Mouse (Mus musculus) hindbrain, embryonic 13.5 days (tissue): ENCODE results near the gene Clec3b. TPM values are rescaled to one million over a fixed set of nuclear protein-coding genes. Genes with fewer than 3 reads are reported as not detected.

Source experiments
- ATAC-seq: fragments of 200-750 bp; cut with Nextera tagmentation; 2 replicates; pipeline ENCODE4 v1.8.0; 2017; ENCODE audit warnings: moderate TSS enrichment; ENCODE audit not compliant: low FRiP score
- H3K27ac ChIP-seq: fragments of 300-500 bp; sonication (generic); 2 replicates; pipeline ENCODE4 v1.5.1; 2015; ENCODE audit warnings: inconsistent platforms, mild to moderate bottlenecking, moderate library complexity
- H3K27me3 ChIP-seq: fragments of 300-500 bp; sonication (generic); 2 replicates; pipeline ENCODE4 v1.6.1; 2015; ENCODE audit warnings: mild to moderate bottlenecking, inconsistent platforms
- H3K36me3 ChIP-seq: fragments of 300-500 bp; sonication (generic); 2 replicates; pipeline ENCODE4 v1.6.1; 2015; ENCODE audit warnings: mild to moderate bottlenecking, inconsistent platforms
- H3K4me1 ChIP-seq: fragments of 300-500 bp; sonication (generic); replicated peaks from 2 replicates; pipeline ENCODE4 v1.6.1; 2015; ENCODE audit warnings: inconsistent platforms
- H3K4me2 ChIP-seq: fragments of 300-500 bp; sonication (generic); 2 replicates; pipeline ENCODE4 v1.6.1; 2015; ENCODE audit warnings: inconsistent platforms, mild to moderate bottlenecking, moderate library complexity
- H3K4me3 ChIP-seq: fragments of 300-500 bp; sonication (generic); 2 replicates; pipeline ENCODE4 v1.5.1; 2015; ENCODE audit warnings: mild to moderate bottlenecking, inconsistent platforms
- H3K9ac ChIP-seq: fragments of 300-500 bp; sonication (generic); 2 replicates; pipeline ENCODE4 v1.6.1; 2015; ENCODE audit warnings: mild to moderate bottlenecking, inconsistent platforms
- H3K9me3 ChIP-seq: fragments of 300-500 bp; sonication (generic); 2 replicates; pipeline ENCODE4 v1.6.1; 2016; ENCODE audit warnings: inconsistent platforms
- WGBS: fragments of 180-500 bp; shearing (Covaris S2); methylation state at CpG from one replicate; pipeline ENCODE4 v1.1.7; 2015; 5-methylcytosine and 5-hydroxymethylcytosine counted together
- polyA plus RNA-seq: library from polyadenylated mRNA; unstranded; fragments of >200 nt; fragmentation: Nextera tagmentation; extraction: Ambion mirVana; gene quantifications from 2 replicates; pipeline ENCODE4 v1.2.1, GENCODE M21; 2015

Gene Clec3b
- polyA plus RNA-seq, 1 experiment from 2014 or later = 0.62 TPM

DNA sequence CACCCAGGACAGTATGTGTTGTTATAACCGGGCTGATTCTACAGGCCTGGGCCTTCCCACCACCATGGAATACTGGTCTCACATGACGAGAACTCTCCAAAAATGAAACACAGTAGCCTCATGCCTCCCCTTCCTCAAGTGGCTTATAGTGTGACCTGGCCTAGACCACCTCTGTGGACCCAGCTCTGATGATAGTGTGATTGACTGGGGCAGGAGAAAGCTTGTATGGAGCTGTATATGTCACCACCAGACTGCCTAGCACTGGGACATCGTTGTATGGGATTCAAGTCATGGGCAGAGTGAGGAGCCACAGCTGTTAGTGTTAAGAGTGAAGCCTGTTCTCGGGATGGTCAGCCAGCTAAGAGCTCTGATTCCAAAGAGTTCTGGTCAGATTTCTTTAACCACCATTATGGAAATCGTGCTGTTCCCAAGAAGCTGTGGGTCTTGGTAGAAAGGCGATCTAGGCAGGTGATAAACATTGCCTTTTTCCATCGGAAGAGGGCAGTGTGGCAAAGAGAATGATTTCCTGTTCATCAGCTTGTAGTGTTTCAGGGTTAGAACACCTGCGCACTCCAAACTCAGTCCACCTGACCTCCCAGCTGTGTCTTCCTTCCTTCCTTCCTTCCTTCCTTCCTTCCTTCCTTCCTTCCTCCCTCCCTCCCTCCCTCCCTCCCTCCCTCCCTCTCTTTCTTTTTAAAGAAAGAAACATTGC lies 7.5 kb downstream of the Clec3b start:
- H3K4me1 ChIP-seq = no peaks in the 10 kb centered on the region
- no peak overlapping the region for H3K9ac ChIP-seq
- H3K4me2 ChIP-seq = no peak overlapping the region
- no peaks in the 10 kb centered on the region for H3K36me3 ChIP-seq
- WGBS = 68% methylated on average over 8 of the region's 8 CpGs
- no peak overlapping the region for H3K4me3 ChIP-seq
- no peak for ATAC-seq
- H3K9me3 ChIP-seq = no peaks in the 10 kb centered on the region
- 0 out of 2 replicates have a peak, but pooled peaks cover 8% of the 10 kb centered on the region for H3K27me3 ChIP-seq
- no peak overlapping the region for H3K27ac ChIP-seq

DNA sequence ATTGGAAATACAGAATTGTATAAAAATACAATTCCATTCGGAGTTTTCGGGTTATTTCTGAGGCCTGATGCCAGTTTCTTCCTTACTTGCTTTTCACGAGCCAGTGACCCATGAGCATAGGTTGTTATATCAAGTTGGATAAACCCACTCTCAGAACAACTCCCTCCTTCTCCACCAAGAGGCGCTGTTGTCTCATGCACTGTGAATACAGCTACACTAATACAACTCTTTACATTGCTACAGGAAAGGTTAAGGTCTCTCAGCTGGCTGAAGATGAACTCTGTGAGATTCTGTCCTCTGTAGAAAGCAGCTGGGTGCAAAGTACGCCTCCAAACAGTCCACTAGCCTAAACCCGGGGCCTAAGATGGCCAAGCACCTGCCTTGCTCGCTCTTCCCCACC lies 8.6 kb downstream of the Clec3b start:
- no peaks in the 10 kb centered on the region for H3K4me1 ChIP-seq
- no peak overlapping the region for H3K4me3 ChIP-seq
- H3K4me2 ChIP-seq = no peak overlapping the region
- no peak for ATAC-seq
- H3K9ac ChIP-seq = no peak overlapping the region
- WGBS = 65% methylated on average over 7 of the region's 7 CpGs
- H3K9me3 ChIP-seq = no peaks in the 10 kb centered on the region
- 0 out of 2 replicates have a peak, but pooled peaks cover 8% of the 10 kb centered on the region for H3K27me3 ChIP-seq
- no peak overlapping the region for H3K27ac ChIP-seq
- H3K36me3 ChIP-seq = no peaks in the 10 kb centered on the region

- peaks cover 6% of the 10 kb centered on the region for H3K4me1 ChIP-seq
- no peak overlapping the region for H3K27ac ChIP-seq
- no peak overlapping the region for H3K9ac ChIP-seq
- H3K9me3 ChIP-seq = no peaks in the 10 kb centered on the region
- no peak overlapping the region for H3K4me2 ChIP-seq
- no peaks in the 10 kb centered on the region for H3K36me3 ChIP-seq
- 0 out of 2 replicates have a peak, but pooled peaks cover 2% of the 10 kb centered on the region for H3K27me3 ChIP-seq
- no peak overlapping the region for H3K4me3 ChIP-seq
- WGBS = 77% methylated on average over 2 of the region's 2 CpGs
- no peak for ATAC-seq
Measured at GRCm38 (mm10) chr9:123161792-123162191, 11.0 kb downstream of the Clec3b start.

GRCm38 (mm10) chr9:123162985-123163694 lies 12.4 kb downstream of the Clec3b start:
- no peak overlapping the region for H3K4me2 ChIP-seq
- no peak overlapping the region for H3K27ac ChIP-seq
- no peaks in the 10 kb centered on the region for H3K9me3 ChIP-seq
- no peaks in the 10 kb centered on the region for H3K36me3 ChIP-seq
- WGBS = 88% methylated on average over 4 of the region's 4 CpGs
- ATAC-seq = no peak
- H3K4me1 ChIP-seq = peaks cover 6% of the 10 kb centered on the region
- H3K27me3 ChIP-seq = no peaks in the 10 kb centered on the region
- H3K4me3 ChIP-seq = no peak overlapping the region
- H3K9ac ChIP-seq = no peak overlapping the region

DNA sequence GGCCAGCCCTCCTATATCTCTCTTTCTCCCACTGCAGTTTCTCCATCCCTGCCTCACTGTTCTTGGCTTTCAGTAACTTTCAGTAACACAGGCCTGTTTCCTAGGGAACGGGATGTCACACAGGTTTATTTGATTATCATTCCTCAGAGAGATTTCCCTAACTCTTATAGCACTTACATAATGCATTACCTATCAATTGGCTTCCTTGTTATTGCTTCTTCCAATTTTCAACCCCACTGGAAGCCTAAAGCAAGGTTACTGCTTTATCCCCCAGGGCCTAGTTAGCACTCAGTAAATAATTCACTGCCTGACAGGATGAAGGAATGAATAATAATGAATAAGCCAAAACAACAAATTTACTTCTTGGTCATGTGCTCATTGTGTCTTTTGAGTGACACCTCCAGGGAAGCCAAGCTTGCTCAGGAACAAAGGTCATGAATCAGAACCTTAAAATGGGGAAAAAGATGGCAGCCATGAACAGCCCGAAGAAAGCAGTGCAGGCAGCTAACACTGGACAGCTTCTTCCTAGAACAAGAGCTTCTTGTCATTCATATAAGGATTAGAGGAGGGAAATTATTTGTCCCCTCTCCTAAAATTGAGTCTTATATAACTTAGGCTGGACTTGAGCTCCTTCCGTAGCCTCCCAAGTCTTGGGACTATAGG lies 15.2 kb downstream of the Clec3b start:
- H3K4me1 ChIP-seq = peaks cover 6% of the 10 kb centered on the region
- no peaks in the 10 kb centered on the region for H3K27me3 ChIP-seq
- H3K4me3 ChIP-seq = no peak overlapping the region
- H3K27ac ChIP-seq = no peak overlapping the region
- no peak overlapping the region for H3K4me2 ChIP-seq
- H3K36me3 ChIP-seq = no peaks in the 10 kb centered on the region
- H3K9ac ChIP-seq = no peak overlapping the region
- H3K9me3 ChIP-seq = no peaks in the 10 kb centered on the region
- 77% methylated on average over 3 of the region's 3 CpGs for WGBS
- ATAC-seq = no peak

- Histone ChIP-seq H3K4me1 (peaks cover 9% of the 10 kb centered on the region), H3K4me2 (no peak overlapping the region), H3K27ac (no peak overlapping the region), H3K4me3 (no peak overlapping the region), H3K9ac (no peak overlapping the region), H3K27me3 (no peaks in the 10 kb centered on the region), H3K9me3 (no peaks in the 10 kb centered on the region), H3K36me3 (no peaks in the 10 kb centered on the region)
- no peak for ATAC-seq
- 95% methylated on average over 6 of the region's 6 CpGs for WGBS
Measured at GRCm38 (mm10) chr9:123173760-123174159, 23.0 kb downstream of the Clec3b start.

- H3K27me3 ChIP-seq = no peaks in the 10 kb centered on the region
- H3K9ac ChIP-seq = no peak overlapping the region
- 33% methylated on average over 4 of the region's 4 CpGs for WGBS
- ATAC-seq = no peak
- H3K4me2 ChIP-seq = no peak overlapping the region
- no peak overlapping the region for H3K4me3 ChIP-seq
- no peaks in the 10 kb centered on the region for H3K9me3 ChIP-seq
- H3K27ac ChIP-seq = no peak overlapping the region
- no peaks in the 10 kb centered on the region for H3K36me3 ChIP-seq
- H3K4me1 ChIP-seq = peaks cover 9% of the 10 kb centered on the region
Measured at GRCm38 (mm10) chr9:123174356-123174755, 23.6 kb downstream of the Clec3b start.

DNA sequence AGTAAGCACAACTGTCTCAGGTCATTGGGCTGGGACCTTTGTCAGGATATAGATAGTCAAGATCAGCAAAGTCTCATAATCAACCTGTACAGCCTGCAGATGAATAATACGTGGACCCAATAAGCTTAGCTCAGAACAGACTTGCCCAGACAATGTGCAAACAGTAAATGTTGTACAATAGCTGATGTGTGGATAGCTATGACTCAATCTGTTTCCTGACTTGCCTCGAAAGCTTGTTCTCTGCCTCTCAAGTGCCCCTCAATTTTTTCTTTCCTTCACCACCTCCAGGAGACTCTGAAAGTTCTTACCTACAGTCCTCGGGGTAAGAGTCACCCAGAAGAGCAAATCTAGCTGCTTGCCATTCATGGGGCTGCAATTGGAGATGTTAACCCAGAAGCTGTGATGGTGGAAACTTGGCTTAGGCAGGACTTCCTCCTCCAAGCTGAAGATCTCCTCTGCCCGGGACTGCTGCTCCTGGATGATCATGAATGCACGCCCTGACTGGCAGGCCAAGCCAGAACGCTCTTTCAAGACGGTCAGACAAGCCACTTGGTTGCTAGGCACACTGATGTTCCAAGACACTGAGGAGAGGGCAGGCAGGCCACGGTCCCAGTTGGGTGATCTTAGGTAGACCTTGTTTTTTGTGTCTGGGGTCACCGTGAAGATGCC lies 26.8 kb downstream of the Clec3b start:
- WGBS = 86% methylated on average over 9 of the region's 9 CpGs
- Histone ChIP-seq H3K9me3 (no peaks in the 10 kb centered on the region), H3K4me1 (peaks cover 9% of the 10 kb centered on the region), H3K27me3 (no peaks in the 10 kb centered on the region), H3K9ac (no peak overlapping the region), H3K4me3 (no peak overlapping the region), H3K4me2 (no peak overlapping the region), H3K27ac (no peak overlapping the region), H3K36me3 (no peaks in the 10 kb centered on the region)
- no peak for ATAC-seq

DNA sequence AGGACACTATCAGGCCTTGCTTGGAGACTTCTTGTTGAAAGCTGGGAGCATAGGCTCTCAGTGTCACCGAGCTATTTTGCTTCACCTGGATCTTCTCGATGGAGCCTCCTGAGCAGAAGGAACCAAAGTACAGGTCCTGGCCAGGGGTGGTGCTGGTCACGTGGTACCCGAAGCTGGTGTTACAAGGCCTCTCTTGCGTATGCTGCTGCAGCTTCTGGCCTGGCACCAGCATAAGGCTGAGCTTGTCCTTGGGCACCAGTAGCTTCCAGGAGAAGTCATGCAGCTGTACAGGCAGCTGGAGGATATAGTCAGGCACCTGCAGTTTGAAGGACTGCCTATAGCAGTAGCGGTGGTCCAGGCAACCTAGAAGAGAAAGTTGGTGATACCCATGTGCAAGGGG lies 29.3 kb downstream of the Clec3b start:
- ATAC-seq = no peak
- 92% methylated on average over 6 of the region's 6 CpGs for WGBS
- no peak overlapping the region for H3K27ac ChIP-seq

DNA sequence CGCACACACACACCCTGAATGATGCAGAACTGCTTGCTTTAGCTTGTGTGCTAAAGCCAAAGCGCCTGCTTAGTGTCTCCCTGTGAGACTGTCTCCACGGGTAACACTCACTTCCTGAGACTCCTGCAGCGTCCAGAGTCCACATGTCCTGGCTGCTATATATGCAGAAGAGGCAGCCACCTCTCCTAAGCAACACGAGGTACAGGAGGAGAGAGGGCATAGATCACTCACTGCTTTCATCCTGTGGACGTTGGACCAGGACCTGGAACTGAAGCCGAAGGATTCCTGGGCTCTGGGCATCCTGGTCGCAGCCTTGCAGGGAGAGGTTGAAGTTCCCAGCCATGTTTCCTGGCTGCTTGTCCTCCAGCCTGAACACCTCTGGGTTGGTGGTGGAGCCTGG lies 32.5 kb downstream of the Clec3b start:
- H3K4me1 ChIP-seq = 0 out of 2 replicates have a peak, but pooled peaks cover 5% of the 10 kb centered on the region
- no peaks in the 10 kb centered on the region for H3K27me3 ChIP-seq
- no peak overlapping the region for H3K4me3 ChIP-seq
- no peak for ATAC-seq
- H3K9me3 ChIP-seq = no peaks in the 10 kb centered on the region
- no peak overlapping the region for H3K27ac ChIP-seq
- no peak overlapping the region for H3K4me2 ChIP-seq
- H3K9ac ChIP-seq = no peak overlapping the region
- WGBS = 76% methylated on average over 8 of the region's 8 CpGs
- H3K36me3 ChIP-seq = no peaks in the 10 kb centered on the region

More for the DNA sequence above, 29.3 kb downstream of the Clec3b start:
- no peaks in the 10 kb centered on the region for H3K9me3 ChIP-seq
- no peaks in the 10 kb centered on the region for H3K27me3 ChIP-seq
- H3K4me3 ChIP-seq = no peak overlapping the region
- H3K9ac ChIP-seq = no peak overlapping the region
- 0 out of 2 replicates have a peak, but pooled peaks cover under 1% of the 10 kb centered on the region for H3K4me1 ChIP-seq
- H3K4me2 ChIP-seq = no peak overlapping the region
- no peaks in the 10 kb centered on the region for H3K36me3 ChIP-seq

GRCm38 (mm10) chr9:123185546-123185945 lies 34.8 kb downstream of the Clec3b start:
- no peak overlapping the region for H3K27ac ChIP-seq

GRCm38 (mm10) chr9:123186151-123186550 lies 35.4 kb downstream of the Clec3b start:
- 89% methylated on average over 5 of the region's 5 CpGs for WGBS
- no peak for ATAC-seq

More at GRCm38 (mm10) chr9:123185546-123185945, 34.8 kb downstream of the Clec3b start:
- H3K4me1 ChIP-seq = 0 out of 2 replicates have a peak, but pooled peaks cover 5% of the 10 kb centered on the region
- no peaks in the 10 kb centered on the region for H3K36me3 ChIP-seq
- H3K9me3 ChIP-seq = no peaks in the 10 kb centered on the region
- no peak overlapping the region for H3K4me3 ChIP-seq
- H3K9ac ChIP-seq = no peak overlapping the region
- no peak overlapping the region for H3K4me2 ChIP-seq
- no peaks in the 10 kb centered on the region for H3K27me3 ChIP-seq
- 58% methylated on average over 2 of the region's 2 CpGs for WGBS
- ATAC-seq = no peak

More at GRCm38 (mm10) chr9:123186151-123186550, 35.4 kb downstream of the Clec3b start:
- Histone ChIP-seq H3K36me3 (no peaks in the 10 kb centered on the region), H3K27ac (no peak overlapping the region), H3K4me1 (0 out of 2 replicates have a peak, but pooled peaks cover 5% of the 10 kb centered on the region), H3K27me3 (no peaks in the 10 kb centered on the region), H3K4me2 (no peak overlapping the region), H3K9ac (no peak overlapping the region), H3K4me3 (no peak overlapping the region), H3K9me3 (no peaks in the 10 kb centered on the region)
